Mouse (Mus musculus) myocyte (in vitro differentiated cells): ENCODE measurements at regions not wholly inside any gene's neighbourhood (a gene's known extent, or its start where the extent isn't known, plus 50 kb on each side); places are given as distances from the start of the nearest gene placed in this dataset.

Experiments
- MAX ChIP-seq: IDR thresholded peaks from one replicate; pipeline ENCODE4 v1.6.1; 2011; ENCODE audit warnings: low read depth, mild to moderate bottlenecking, control low read depth
- MYOD1 ChIP-seq, 3 experiments: IDR thresholded peaks; one replicate each; pipeline ENCODE4 v1.6.1; 2011; ENCODE audit warnings: control low read depth in 2 of 3, low read depth in 2 of 3, mild to moderate bottlenecking in 2 of 3, moderate library complexity in 1 of 3; ENCODE audit not compliant: insufficient read length in 2 of 3, control insufficient read depth in 1 of 3
- POLR2A ChIP-seq: IDR thresholded peaks from one replicate; pipeline ENCODE4 v1.6.1; 2011; ENCODE audit warnings: low read depth, mild to moderate bottlenecking, control low read depth, moderate library complexity; ENCODE audit not compliant: insufficient read length
- USF1 ChIP-seq: IDR thresholded peaks from one replicate; pipeline ENCODE4 v1.6.1; 2011; ENCODE audit warnings: low read depth, mild to moderate bottlenecking, control low read depth, moderate library complexity

DNA sequence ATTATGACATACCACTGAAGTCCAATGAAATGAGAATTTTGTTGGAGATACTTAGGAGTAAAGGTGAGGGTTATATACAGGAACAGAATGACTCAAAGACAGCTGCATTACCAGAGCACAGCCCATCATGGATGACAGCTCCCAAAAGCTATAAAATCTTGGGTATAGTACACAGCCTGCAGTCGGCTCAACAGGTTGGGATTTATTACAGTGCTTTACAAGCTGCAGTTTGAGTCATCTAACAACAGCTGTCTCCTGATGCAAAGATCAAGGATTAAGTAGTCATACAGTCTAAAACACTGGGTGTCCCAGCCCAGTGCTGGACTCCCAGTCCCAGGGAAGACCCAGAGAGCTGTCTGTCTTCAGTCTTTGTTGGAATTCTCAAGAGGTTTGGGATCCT, 110.9 kb downstream of the Vgll3 start:
- TF ChIP-seq MYOD1 (IDR thresholded peaks at IDR 0.05; ENCODE audit: control insufficient read depth in 1 of 3, insufficient read length in 2 of 3, low read depth in 2 of 3), result peak; percentile 8 to 76 (median 68)
- TF ChIP-seq POLR2A, result no peak
- no peak for TF ChIP-seq MAX
- TF ChIP-seq USF1, result no peak
